Mouse (Mus musculus): ENCODE measurements around the gene Wdr5b. TPM values are rescaled to one million over a fixed set of nuclear protein-coding genes. Genes with fewer than 3 reads are reported as not detected.

Wdr5b gene
- polyA plus RNA-seq, 1 experiment from 2014 or later, result 16.9 TPM

DNA sequence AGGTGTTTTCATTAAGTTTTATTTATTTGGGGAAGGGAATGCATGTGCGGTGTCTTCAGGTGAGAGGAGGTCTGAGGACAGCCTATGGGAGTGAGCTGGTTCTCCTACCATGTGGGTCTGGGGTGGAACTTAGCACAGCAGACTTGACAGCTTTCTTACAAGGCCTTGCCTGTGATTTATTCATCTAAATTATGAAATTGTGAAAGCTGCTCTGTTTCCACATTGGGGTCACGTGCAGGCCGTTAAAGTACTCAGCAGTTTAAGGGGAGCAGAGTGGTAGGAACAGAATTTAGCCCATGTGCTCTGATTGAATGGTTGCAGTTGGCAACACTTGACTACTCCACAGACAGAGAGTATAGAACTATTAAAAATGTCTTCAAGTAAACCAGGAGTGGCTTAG, 38.9 kb downstream of the Wdr5b start:
- H3K4me1 ChIP-seq (ENCODE audit: control insufficient read depth, insufficient read depth, low read length), result no peaks in the 10 kb centered on the region
- no peaks in the 10 kb centered on the region for H3K9me3 ChIP-seq (ENCODE audit: control insufficient read depth, low read length)
- H3K9ac ChIP-seq (replicated peaks; ENCODE audit: low read length), result no peak overlapping the region
- DNase-seq (no peak), ATAC-seq (ENCODE audit: low FRiP score, low TSS enrichment) (no peak)
- no peak overlapping the region for H3K4me3 ChIP-seq (replicated peaks; ENCODE audit: low read depth, low read length)
- 98% methylated on average over 3 of the region's 3 CpGs for WGBS
- no peak overlapping the region for H3K27ac ChIP-seq (replicated peaks; ENCODE audit: low read depth, low read length)
- peaks cover 7% of the 10 kb centered on the region; the same call in 1 of the 2 replicates for H3K36me3 ChIP-seq (ENCODE audit: control insufficient read depth, insufficient read depth, low read length)
- no peaks in the 10 kb centered on the region for H3K27me3 ChIP-seq (ENCODE audit: control insufficient read depth, insufficient read depth, low read length)
- no peak overlapping the region for H3K4me2 ChIP-seq (ENCODE audit: low read length)

DNA sequence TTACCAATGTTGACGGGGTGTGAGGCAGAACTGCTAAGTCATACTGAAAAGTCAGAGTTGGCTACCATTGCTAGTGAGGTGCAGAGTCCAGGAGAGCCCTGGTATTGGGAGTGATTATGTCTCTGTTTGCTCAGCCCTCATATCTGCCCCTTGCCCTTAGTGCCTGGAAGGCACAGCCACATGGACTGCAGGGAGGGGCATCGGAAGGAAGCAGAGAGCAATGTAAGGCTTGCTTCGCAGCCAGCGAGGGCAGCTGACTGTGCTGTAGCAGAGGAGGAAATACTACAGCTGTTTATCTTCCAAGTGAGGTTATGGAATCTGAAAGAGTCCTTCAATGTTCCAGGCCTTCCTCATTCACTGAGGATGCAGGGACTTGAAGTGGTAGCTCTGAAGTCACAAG, 46.9 kb downstream of the Wdr5b start:
- no peaks in the 10 kb centered on the region for H3K9me3 ChIP-seq (ENCODE audit: control insufficient read depth, low read length)
- DNase-seq, result no peak
- peaks cover 47% of the 10 kb centered on the region for H3K36me3 ChIP-seq (ENCODE audit: control insufficient read depth, insufficient read depth, low read length)
- H3K27me3 ChIP-seq (ENCODE audit: control insufficient read depth, insufficient read depth, low read length), result no peaks in the 10 kb centered on the region
- ATAC-seq (ENCODE audit: low FRiP score, low TSS enrichment), result no peak
- H3K4me2 ChIP-seq (ENCODE audit: low read length), result no peak overlapping the region
- no peak overlapping the region for H3K9ac ChIP-seq (replicated peaks; ENCODE audit: low read length)
- no peak overlapping the region for H3K27ac ChIP-seq (replicated peaks; ENCODE audit: low read depth, low read length)
- 96% methylated on average over 4 of the region's 4 CpGs for WGBS
- H3K4me1 ChIP-seq (ENCODE audit: control insufficient read depth, insufficient read depth, low read length), result no peaks in the 10 kb centered on the region
- H3K4me3 ChIP-seq (replicated peaks; ENCODE audit: low read depth, low read length), result no peak overlapping the region

DNA sequence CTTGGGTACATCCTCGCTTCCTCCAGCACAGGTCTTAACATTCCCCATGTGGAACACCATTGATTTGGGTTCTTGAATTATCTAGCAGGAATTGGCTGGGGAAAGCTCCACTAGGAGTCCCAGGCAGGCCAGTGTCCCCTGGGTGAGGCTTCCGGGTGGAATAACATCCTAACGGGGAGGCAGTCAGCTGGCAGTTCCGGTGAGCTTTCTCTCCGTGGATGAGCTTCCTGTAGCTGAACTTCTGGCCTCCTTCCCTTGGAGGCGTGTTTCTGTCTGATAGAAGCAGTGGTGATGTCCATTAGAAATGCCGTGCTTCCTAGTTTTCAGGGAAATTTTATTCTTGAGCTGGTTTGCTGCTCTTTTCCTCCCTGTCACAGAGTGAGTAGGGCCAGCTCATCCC, 48.1 kb downstream of the Wdr5b start:
- 92% methylated on average over 7 of the region's 7 CpGs for WGBS
- no peak overlapping the region for H3K9ac ChIP-seq (replicated peaks; ENCODE audit: low read length)
- no peak overlapping the region for H3K27ac ChIP-seq (replicated peaks; ENCODE audit: low read depth, low read length)
- H3K4me2 ChIP-seq (ENCODE audit: low read length), result no peak overlapping the region
- ATAC-seq (ENCODE audit: low FRiP score, low TSS enrichment), result no peak
- H3K9me3 ChIP-seq (ENCODE audit: control insufficient read depth, low read length), result no peaks in the 10 kb centered on the region
- H3K4me3 ChIP-seq (replicated peaks; ENCODE audit: low read depth, low read length), result no peak overlapping the region
- peaks cover 44% of the 10 kb centered on the region for H3K36me3 ChIP-seq (ENCODE audit: control insufficient read depth, insufficient read depth, low read length)
- H3K27me3 ChIP-seq (ENCODE audit: control insufficient read depth, insufficient read depth, low read length), result no peaks in the 10 kb centered on the region
- no peak for DNase-seq
- H3K4me1 ChIP-seq (ENCODE audit: control insufficient read depth, insufficient read depth, low read length), result no peaks in the 10 kb centered on the region

DNA sequence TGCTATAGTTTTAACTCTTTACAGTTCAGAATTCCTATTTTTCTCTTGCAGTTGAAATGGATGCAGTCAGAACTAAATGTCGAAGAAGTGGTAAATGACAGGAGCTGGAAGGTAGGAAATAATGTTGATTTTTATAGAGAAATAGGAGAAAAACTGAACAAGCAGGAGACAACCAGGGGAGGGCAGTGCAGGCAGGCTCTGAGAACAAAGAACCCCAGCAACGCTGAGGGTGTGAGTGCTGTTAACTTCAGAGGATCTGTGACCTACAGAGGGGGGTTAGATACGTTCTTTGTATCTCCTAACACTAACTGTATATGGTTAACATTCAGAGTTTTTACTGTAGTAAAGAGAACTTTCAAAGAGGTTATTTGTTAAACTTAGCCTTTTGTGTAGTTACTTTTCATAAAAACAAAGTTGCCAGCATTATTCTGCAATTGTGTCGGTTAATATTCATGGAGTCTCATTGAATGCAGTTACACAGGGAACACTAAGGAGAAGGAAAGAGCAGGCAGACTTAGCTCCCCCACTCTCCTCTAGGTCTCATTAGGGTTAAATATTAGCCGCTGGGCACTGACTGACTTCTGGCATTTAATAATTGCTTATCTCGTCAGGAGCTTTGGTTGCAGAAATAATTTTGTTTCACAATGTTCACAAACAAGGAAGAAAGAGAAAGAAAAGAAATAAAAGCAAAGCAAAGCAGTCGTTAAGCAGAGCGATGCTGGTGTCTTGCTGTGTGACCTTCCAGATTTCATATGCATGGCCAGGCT, 49.0 kb downstream of the Wdr5b start:
- H3K4me3 ChIP-seq (replicated peaks; ENCODE audit: low read depth, low read length), result no peak overlapping the region
- WGBS, result 83% methylated on average over 8 of the region's 8 CpGs
- no peak overlapping the region for H3K9ac ChIP-seq (replicated peaks; ENCODE audit: low read length)
- H3K27me3 ChIP-seq (ENCODE audit: control insufficient read depth, insufficient read depth, low read length), result no peaks in the 10 kb centered on the region
- H3K27ac ChIP-seq (replicated peaks; ENCODE audit: low read depth, low read length), result no peak overlapping the region
- H3K36me3 ChIP-seq (ENCODE audit: control insufficient read depth, insufficient read depth, low read length), result peaks cover 41% of the 10 kb centered on the region
- H3K9me3 ChIP-seq (ENCODE audit: control insufficient read depth, low read length), result no peaks in the 10 kb centered on the region
- no peaks in the 10 kb centered on the region for H3K4me1 ChIP-seq (ENCODE audit: control insufficient read depth, insufficient read depth, low read length)
- DNase-seq, result peak; percentile 19
- ATAC-seq (ENCODE audit: low FRiP score, low TSS enrichment), result no peak
- H3K4me2 ChIP-seq (ENCODE audit: low read length), result no peak overlapping the region

DNA sequence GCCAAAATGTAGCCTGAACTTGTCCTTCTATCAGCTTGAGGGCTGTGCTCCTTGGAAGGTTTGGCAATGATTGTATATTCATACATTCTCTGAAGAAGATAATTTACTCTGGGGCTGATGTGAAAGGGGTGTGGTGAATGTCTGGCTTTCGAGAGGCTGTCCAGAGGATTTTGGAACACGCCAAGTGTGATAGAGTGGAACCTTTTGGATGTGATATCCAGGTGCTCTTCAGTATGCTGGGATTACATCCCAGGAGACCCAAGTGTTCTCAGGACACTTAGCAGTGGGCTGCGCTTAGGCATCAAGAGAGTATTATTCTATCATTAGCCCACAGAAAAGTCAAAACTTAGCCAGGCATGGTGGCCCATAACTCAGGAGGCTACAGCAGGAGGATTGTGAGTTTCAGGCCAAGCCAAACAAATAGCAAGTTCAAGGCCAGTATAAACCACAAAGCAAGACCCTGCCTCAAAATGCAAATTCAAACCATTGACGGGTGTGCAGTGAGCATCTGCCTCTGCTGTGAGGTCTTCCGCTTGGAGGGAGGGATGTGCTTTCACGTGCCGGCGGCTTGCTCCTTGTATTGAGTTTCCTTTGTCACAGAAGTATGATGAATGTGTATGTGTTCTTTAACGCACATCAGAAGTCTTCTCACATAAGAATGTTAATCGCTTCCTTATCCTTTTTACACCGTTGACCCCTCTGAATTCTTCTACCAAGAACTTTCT, 50.0 kb downstream of the Wdr5b start:
- 87% methylated on average over 11 of the region's 11 CpGs for WGBS
- no peak overlapping the region for H3K4me3 ChIP-seq (replicated peaks; ENCODE audit: low read depth, low read length)

More for the DNA sequence above, 50.0 kb downstream of the Wdr5b start:
- ATAC-seq (ENCODE audit: low FRiP score, low TSS enrichment), result no peak
- no peak overlapping the region for H3K27ac ChIP-seq (replicated peaks; ENCODE audit: low read depth, low read length)
- no peaks in the 10 kb centered on the region for H3K27me3 ChIP-seq (ENCODE audit: control insufficient read depth, insufficient read depth, low read length)
- no peaks in the 10 kb centered on the region for H3K9me3 ChIP-seq (ENCODE audit: control insufficient read depth, low read length)
- H3K4me2 ChIP-seq (ENCODE audit: low read length), result no peak overlapping the region
- peaks cover 33% of the 10 kb centered on the region for H3K36me3 ChIP-seq (ENCODE audit: control insufficient read depth, insufficient read depth, low read length)
- H3K9ac ChIP-seq (replicated peaks; ENCODE audit: low read length), result no peak overlapping the region
- H3K4me1 ChIP-seq (ENCODE audit: control insufficient read depth, insufficient read depth, low read length), result no peaks in the 10 kb centered on the region
- no peak for DNase-seq

Other genes starting within 250 kb of the Wdr5b start
- 0.09 and 0.62 TPM in 2 replicates for gene Parp14, start 169.6 kb upstream of the Wdr5b start, polyA plus RNA-seq (2014; fragmentation: Nextera tagmentation; extraction: Ambion mirVana)
- gene Parp9, start 102.7 kb upstream of the Wdr5b start, polyA plus RNA-seq (2014; fragmentation: Nextera tagmentation; extraction: Ambion mirVana), result 0.30 and 3.3 TPM in 2 replicates
- 0.55 and 2.8 TPM in 2 replicates for gene Dtx3l, start 102.0 kb upstream of the Wdr5b start, polyA plus RNA-seq (2014; fragmentation: Nextera tagmentation; extraction: Ambion mirVana)
- gene Kpna1, start 62.4 kb upstream of the Wdr5b start, polyA plus RNA-seq (2014; fragmentation: Nextera tagmentation; extraction: Ambion mirVana), result 73.4 and 104 TPM in 2 replicates
- 126 and 132 TPM in 2 replicates for gene Fam162a, start 30.4 kb downstream of the Wdr5b start, polyA plus RNA-seq (2014; fragmentation: Nextera tagmentation; extraction: Ambion mirVana)
- gene Ccdc58, start 30.5 kb downstream of the Wdr5b start, polyA plus RNA-seq (2014; fragmentation: Nextera tagmentation; extraction: Ambion mirVana), result 27.7 and 29.7 TPM in 2 replicates
- not detected in 2 replicates for gene Csta1, start 90.1 kb downstream of the Wdr5b start, polyA plus RNA-seq (2014; fragmentation: Nextera tagmentation; extraction: Ambion mirVana)
- not detected in 2 replicates for gene Stfa2l1, start 115.6 kb downstream of the Wdr5b start, polyA plus RNA-seq (2014; fragmentation: Nextera tagmentation; extraction: Ambion mirVana)
- gene Gm5483, start 143.0 kb downstream of the Wdr5b start, polyA plus RNA-seq (2014; fragmentation: Nextera tagmentation; extraction: Ambion mirVana), result not detected in 2 replicates
- not detected in 2 replicates for gene Gm5416, start 169.2 kb downstream of the Wdr5b start, polyA plus RNA-seq (2014; fragmentation: Nextera tagmentation; extraction: Ambion mirVana)
- gene 2010005H15Rik, start 180.3 kb downstream of the Wdr5b start, polyA plus RNA-seq (2014; fragmentation: Nextera tagmentation; extraction: Ambion mirVana), result not detected in 2 replicates
- not detected in 2 replicates for gene Stfa1, start 235.8 kb downstream of the Wdr5b start, polyA plus RNA-seq (2014; fragmentation: Nextera tagmentation; extraction: Ambion mirVana)